Mouse (Mus musculus): ENCODE data around the gene Gm44790.

DNA sequence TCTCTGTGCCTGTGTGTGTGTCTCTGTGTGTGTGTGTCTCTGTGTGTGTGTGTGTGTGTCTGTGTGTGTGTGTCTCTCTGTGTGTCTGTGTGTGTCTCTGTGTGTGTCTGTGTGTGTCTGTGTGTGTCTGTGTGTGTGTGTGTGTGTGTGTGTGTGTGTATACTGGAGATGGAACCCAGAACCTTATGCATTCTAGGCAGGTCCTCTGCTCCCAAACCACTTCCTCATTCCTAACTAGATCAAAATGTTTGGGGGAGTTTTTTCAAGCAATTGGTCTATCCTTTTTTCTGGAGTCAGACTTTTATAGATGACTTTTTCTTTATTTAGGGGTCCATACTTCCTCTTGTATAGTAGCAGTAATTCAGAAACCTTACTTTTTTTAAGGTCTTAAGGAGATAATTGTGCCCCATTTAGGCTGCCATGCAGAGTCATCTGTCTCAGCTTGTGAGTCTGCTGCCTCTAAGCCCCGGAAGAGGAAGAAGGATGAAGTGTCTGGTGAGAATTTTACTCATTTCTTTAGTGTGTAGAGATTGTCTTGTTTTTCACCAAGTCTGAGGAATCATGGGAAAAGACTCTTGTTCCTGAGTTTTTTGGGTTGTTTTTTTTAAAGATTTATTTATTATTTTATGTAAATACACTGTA is 20.6 kb downstream of the Gm44790 start:
- TF ChIP-seq GATA1 (IDR thresholded peaks at IDR 0.05; ENCODE audit: borderline replicate concordance, low read length) (no peak), FLI1 (IDR thresholded peaks at IDR 0.05; ENCODE audit: low read length) (no peak)

Data from megakaryocyte, embryonic 14.5 days (primary cell).